Mouse (Mus musculus) liver, postnatal 0 days (tissue): ENCODE measurements at regions not wholly inside any gene's neighbourhood (a gene's known extent, or its start where the extent isn't known, plus 50 kb on each side); places are given as distances from the start of the nearest gene placed in this dataset.

ENCODE experiments used
- CTCF ChIP-seq: sonication (generic); IDR thresholded peaks from 2 replicates; pipeline ENCODE4 v1.5.1; 2016; ENCODE audit warnings: antibody characterized with exemption, low read depth
- EP300 ChIP-seq: IDR thresholded peaks from 2 replicates; pipeline ENCODE4 v1.6.1; 2016; ENCODE audit warnings: antibody characterized with exemption, low read depth, mild to moderate bottlenecking

DNA sequence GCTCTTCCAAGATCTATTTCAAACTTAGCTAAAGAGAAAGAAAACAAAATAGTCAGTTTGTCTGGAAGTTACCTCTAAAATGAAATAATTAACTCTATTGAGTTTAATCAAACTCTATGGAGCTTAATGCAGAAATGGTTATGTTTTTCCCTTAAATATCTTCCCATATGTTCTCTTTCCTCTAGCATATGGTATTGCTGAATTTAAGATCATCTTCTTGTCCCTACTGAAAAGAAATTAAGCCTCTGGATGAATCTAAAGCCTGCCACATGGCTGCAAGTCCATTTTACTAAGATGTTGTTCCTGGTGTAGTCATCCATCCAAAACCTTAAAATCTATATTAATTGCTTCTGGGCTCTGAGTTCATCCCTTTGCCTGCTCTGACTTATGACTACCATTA lies 513.0 kb upstream of the Pdzrn3 start:
- TF ChIP-seq EP300 (no peak), CTCF (no peak)
